Mouse (Mus musculus) kidney, embryonic 16.5 days (tissue): ENCODE results near the gene Tmem185b. TPM values are rescaled to one million over a fixed set of nuclear protein-coding genes. Genes with fewer than 3 reads are reported as not detected.

Experiments
- ATAC-seq: fragments of 200-750 bp; cut with Nextera tagmentation; 2 replicates; pipeline ENCODE4 v1.8.0; 2017; ENCODE audit warnings: moderate TSS enrichment; ENCODE audit not compliant: low FRiP score, low TSS enrichment
- H3K27ac ChIP-seq: fragments of 300-500 bp; sonication (generic); 2 replicates; pipeline ENCODE4 v1.5.1; 2014; ENCODE audit warnings: low read length
- H3K27me3 ChIP-seq: fragments of 300-500 bp; sonication (generic); 2 replicates; pipeline ENCODE4 v1.6.1; 2014; ENCODE audit warnings: low read length, control low read depth, mixed read lengths; ENCODE audit not compliant: insufficient read depth
- H3K36me3 ChIP-seq: fragments of 300-500 bp; sonication (generic); 2 replicates; pipeline ENCODE4 v1.6.1; 2014; ENCODE audit warnings: low read length, control low read depth, mixed read lengths; ENCODE audit not compliant: insufficient read depth
- H3K4me1 ChIP-seq: fragments of 300-500 bp; sonication (generic); 2 replicates; pipeline ENCODE4 v1.6.1; 2014; ENCODE audit warnings: low read length, control low read depth, mixed read lengths; ENCODE audit not compliant: insufficient read depth
- H3K4me2 ChIP-seq: fragments of 300-500 bp; sonication (generic); replicated peaks from 2 replicates; pipeline ENCODE4 v1.6.1; 2014; ENCODE audit warnings: low read depth, low read length
- H3K4me3 ChIP-seq: fragments of 300-500 bp; sonication (generic); 2 replicates; pipeline ENCODE4 v1.5.1; 2014; ENCODE audit warnings: mild to moderate bottlenecking, low read length
- H3K9ac ChIP-seq: fragments of 300-500 bp; sonication (generic); replicated peaks from 2 replicates; pipeline ENCODE4 v1.6.1; 2014; ENCODE audit warnings: low read length
- H3K9me3 ChIP-seq: fragments of 300-500 bp; sonication (generic); 2 replicates; pipeline ENCODE4 v1.6.1; 2016; ENCODE audit warnings: low read length, control low read depth
- WGBS: fragments of 180-500 bp; shearing (Covaris S2); extraction: QIAGEN DNeasy Blood & Tissue Kit; methylation state at CpG from one replicate; pipeline ENCODE4 v1.1.7; 2014; 5-methylcytosine and 5-hydroxymethylcytosine counted together
- polyA plus RNA-seq: library from polyadenylated mRNA; unstranded; fragments of >200 nt; fragmentation: Nextera tagmentation; extraction: Ambion mirVana; gene quantifications from 2 replicates; pipeline ENCODE4 v1.2.1, GENCODE M21; 2015

Gene Tmem185b
- polyA plus RNA-seq, 1 experiment from 2014 or later = 32.9 TPM

DNA sequence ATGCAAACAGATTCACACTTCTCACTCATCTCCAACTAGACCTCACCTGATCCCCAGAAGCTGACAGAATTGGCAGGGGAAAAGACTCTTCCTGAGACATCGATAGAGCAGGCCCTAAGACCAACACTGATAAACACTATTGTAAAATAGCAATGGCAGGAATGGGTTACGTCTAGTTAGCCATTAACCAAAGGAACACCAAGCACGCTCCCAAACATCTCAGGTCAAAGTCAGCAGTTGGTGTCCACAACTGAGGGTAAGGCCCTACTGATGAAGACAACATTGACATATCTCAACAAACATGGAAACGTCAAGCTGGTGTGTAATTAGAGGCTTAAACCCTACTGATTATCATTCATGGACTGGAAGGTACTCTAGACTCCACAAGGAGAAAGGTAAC lies 39.6 kb downstream of the Tmem185b start:
- Histone ChIP-seq H3K4me1 (no peaks in the 10 kb centered on the region), H3K4me2 (no peak overlapping the region), H3K27me3 (no peaks in the 10 kb centered on the region), H3K27ac (no peak overlapping the region), H3K9me3 (peaks cover 4% of the 10 kb centered on the region; the same call in 1 of the 2 replicates), H3K4me3 (no peak overlapping the region), H3K36me3 (peaks cover 19% of the 10 kb centered on the region; the same call in 1 of the 2 replicates), H3K9ac (no peak overlapping the region)
- ATAC-seq = no peak
- 87% methylated on average over 4 of the region's 4 CpGs for WGBS

- Histone ChIP-seq H3K4me1 (no peaks in the 10 kb centered on the region), H3K9ac (no peak overlapping the region), H3K27ac (no peak overlapping the region), H3K4me3 (no peak overlapping the region), H3K27me3 (no peaks in the 10 kb centered on the region), H3K4me2 (no peak overlapping the region), H3K9me3 (no peaks in the 10 kb centered on the region), H3K36me3 (peaks cover 16% of the 10 kb centered on the region; the same call in 1 of the 2 replicates)
- no peak for ATAC-seq
- 80% methylated on average over 1 of the region's 1 CpGs for WGBS
Measured at GRCm38 (mm10) chr1:119570134-119570533, 44.2 kb downstream of the Tmem185b start.

Other genes starting within 250 kb of the Tmem185b start
- 0.32 and 0.36 TPM in 2 replicates for gene Inhbb, start 103.9 kb upstream of the Tmem185b start, polyA plus RNA-seq
- 167 and 174 TPM in 2 replicates for gene Ralb, start 21.4 kb upstream of the Tmem185b start, polyA plus RNA-seq
- 77.3 and 77.8 TPM in 2 replicates for gene Epb41l5, start 122.8 kb downstream of the Tmem185b start, polyA plus RNA-seq